Mouse (Mus musculus) ES-Bruce4 (cell line): ENCODE results near the gene Bcl7c. TPM values are rescaled to one million over a fixed set of nuclear protein-coding genes. Genes with fewer than 3 reads are reported as not detected.
A peak's percentile ranks its signal among the peaks of the same experiment; 100 is the strongest.
"Not testable (repeated sequence)": the region's sequence is repeated elsewhere in the genome, so short reads cannot be mapped to it uniquely, and the experiment has no call there.

Source experiments
- H3K27ac ChIP-seq: 2 replicates; pipeline ENCODE4 v1.5.1; 2012; ENCODE audit warnings: low read length, inconsistent platforms; ENCODE audit not compliant: insufficient read depth
- H3K27me3 ChIP-seq: 2 replicates; pipeline ENCODE4 v1.6.1; 2012; ENCODE audit warnings: mild to moderate bottlenecking, low read length, inconsistent platforms; ENCODE audit not compliant: control insufficient read depth, poor library complexity, insufficient read depth, severe bottlenecking
- H3K36me3 ChIP-seq: 2 replicates; pipeline ENCODE4 v1.6.1; 2012; ENCODE audit warnings: inconsistent platforms, mild to moderate bottlenecking, low read length, moderate library complexity; ENCODE audit not compliant: control insufficient read depth, poor library complexity, insufficient read depth, severe bottlenecking
- H3K4me1 ChIP-seq: one replicate; pipeline ENCODE4 v1.8.1; 2011; ENCODE audit warnings: low read length; ENCODE audit not compliant: control insufficient read depth, insufficient read depth
- H3K4me3 ChIP-seq: 2 replicates; pipeline ENCODE4 v1.5.1; 2011; ENCODE audit warnings: low read depth, mild to moderate bottlenecking, low read length
- H3K9ac ChIP-seq: 2 replicates; pipeline ENCODE4 v1.6.1; 2012; ENCODE audit warnings: low read depth, mild to moderate bottlenecking, inconsistent platforms; ENCODE audit not compliant: poor library complexity, severe bottlenecking
- H3K9me3 ChIP-seq: replicated peaks from 2 replicates; pipeline ENCODE4 v1.6.1; 2012; ENCODE audit warnings: mild to moderate bottlenecking, low read length, inconsistent platforms; ENCODE audit not compliant: control insufficient read depth, poor library complexity, insufficient read depth, severe bottlenecking
- CTCF ChIP-seq: IDR thresholded peaks from one replicate; pipeline ENCODE4 v1.8.1; 2011; ENCODE audit warnings: low read depth, low read length
- EP300 ChIP-seq: IDR thresholded peaks from 2 replicates; pipeline ENCODE4 v1.6.1; 2011; ENCODE audit warnings: low read depth, low read length; ENCODE audit not compliant: insufficient read depth
- POLR2A ChIP-seq: IDR thresholded peaks from one replicate; pipeline ENCODE4 v1.8.1; 2011; ENCODE audit warnings: low read length; ENCODE audit not compliant: insufficient read depth
- polyA plus RNA-seq: library from polyadenylated mRNA; stranded (reverse); fragments of >200 nt; gene quantifications from 2 replicates; pipeline ENCODE4 v1.2.4, GENCODE M21; 2011; ENCODE audit warnings: low read depth; ENCODE audit not compliant: missing spikeins, insufficient read depth, insufficient read length

Gene Bcl7c
- polyA plus RNA-seq, 1 experiment = 49.8 TPM

GRCm38 (mm10) chr7:127745251-127745651, 36.5 kb upstream of the Bcl7c start:
- no peaks in the 10 kb centered on the region for H3K27me3 ChIP-seq
- peak overlapping the region; percentile 97 for H3K9ac ChIP-seq
- 0 out of 2 replicates have a peak, but pooled peaks cover 7% of the 10 kb centered on the region for H3K36me3 ChIP-seq
- peak overlapping the region; percentile 86 for H3K4me3 ChIP-seq
- no peaks in the 10 kb centered on the region for H3K9me3 ChIP-seq
- H3K27ac ChIP-seq = peak overlapping the region; percentile 51
- no peaks in the 10 kb centered on the region for H3K4me1 ChIP-seq
- no peak for TF ChIP-seq EP300
- no peak for TF ChIP-seq CTCF
- peak; percentile 40 for TF ChIP-seq POLR2A

DNA sequence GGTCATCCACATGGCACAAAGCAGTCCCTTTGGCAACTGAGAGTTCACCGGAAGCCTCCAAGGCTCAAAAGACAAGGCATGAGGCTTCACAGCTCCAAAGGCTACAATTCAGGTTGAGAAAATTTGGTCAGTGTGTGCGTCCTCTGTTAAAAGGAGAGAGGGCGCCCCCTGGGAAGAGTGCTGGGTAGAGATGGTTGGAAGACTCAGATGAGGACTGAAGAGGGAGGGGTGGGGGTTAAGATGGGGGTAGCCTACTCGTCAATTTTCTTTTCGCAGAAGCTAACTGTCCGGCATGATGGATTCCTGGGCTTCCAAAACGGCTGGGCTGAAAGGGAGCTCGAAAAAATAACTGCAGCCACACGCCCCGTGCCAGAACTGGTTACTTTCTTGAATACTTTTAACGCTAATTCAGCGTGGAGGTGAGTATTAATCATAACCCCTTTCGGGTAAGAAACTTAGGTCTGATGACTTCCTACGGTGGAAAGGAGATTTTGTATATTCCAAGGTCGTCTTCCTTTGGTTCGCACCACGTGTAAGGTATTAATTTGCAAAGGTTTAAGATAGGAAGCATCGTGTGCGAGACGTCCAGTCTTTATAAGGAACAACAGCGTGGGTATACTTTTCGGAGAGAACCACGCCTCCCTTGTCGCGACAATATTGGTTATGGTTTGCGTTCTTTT, 35.8 kb upstream of the Bcl7c start, which contains the start of gene Fbxl19:
Fbxl19 (plus strand) TSS at position 178 of the 680 bp plus-strand sequence.
- Histone ChIP-seq H3K27me3 (no peaks in the 10 kb centered on the region), H3K9me3 (no peaks in the 10 kb centered on the region), H3K27ac (peak within 1 kb of the TSS; percentile 57), H3K4me3 (peak within 1 kb of the TSS; percentile 86), H3K9ac (peak within 1 kb of the TSS; percentile 97), H3K4me1 (no peaks in the 10 kb centered on the region), H3K36me3 (0 out of 2 replicates have a peak, but pooled peaks cover 4% of the 10 kb centered on the region)
- no peak for TF ChIP-seq POLR2A
- TF ChIP-seq CTCF = peak; percentile 50

DNA sequence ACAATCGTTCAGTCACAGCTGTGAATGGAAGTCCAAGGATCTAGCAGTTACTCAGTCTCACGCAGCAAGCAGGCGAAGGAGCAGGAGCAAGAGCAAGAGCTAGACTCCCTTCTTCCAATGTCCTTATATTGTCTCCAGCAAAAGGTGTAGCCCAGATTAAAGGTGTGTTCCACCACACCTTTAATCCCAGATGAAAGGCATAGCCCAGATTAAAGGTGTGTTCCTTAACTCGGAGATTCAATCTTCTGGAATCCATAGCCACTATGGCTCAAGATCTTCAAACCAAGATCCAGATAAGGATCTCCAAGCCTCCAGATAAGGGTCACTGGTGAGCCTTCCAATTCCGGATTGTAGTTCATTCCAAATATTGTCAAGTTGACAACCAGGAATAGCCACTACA, 23.3 kb upstream of the Bcl7c start, which contains the start of gene Ctf2:
Ctf2 (minus strand) TSS at position 101 of the 400 bp plus-strand sequence.
- not testable (repeated sequence) for H3K36me3 ChIP-seq, H3K9ac ChIP-seq, H3K4me1 ChIP-seq, H3K27ac ChIP-seq, H3K4me3 ChIP-seq, H3K9me3 ChIP-seq, H3K27me3 ChIP-seq

DNA sequence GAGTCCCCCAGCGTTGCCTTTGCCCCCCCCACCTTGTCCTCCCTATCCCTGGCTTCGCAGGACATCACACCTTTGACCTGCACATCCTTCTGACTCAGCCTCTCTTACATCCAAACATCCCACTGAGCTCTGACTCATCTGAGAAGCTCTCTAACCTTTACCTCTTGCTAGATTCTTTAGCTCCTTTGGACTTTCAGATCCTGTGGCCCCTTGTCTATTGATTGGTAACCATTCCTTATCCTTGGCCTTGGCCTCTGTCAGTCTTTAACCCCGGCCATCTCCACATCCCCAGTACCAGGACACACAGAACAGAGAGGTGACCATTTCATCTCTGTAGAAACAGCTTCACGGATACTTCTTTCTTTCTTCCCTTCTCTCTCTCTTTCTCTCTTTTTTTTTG, 21.4 kb upstream of the Bcl7c start:
- no peak overlapping the region for H3K9ac ChIP-seq
- H3K36me3 ChIP-seq = no peaks in the 10 kb centered on the region
- no peak overlapping the region for H3K4me3 ChIP-seq
- no peaks in the 10 kb centered on the region for H3K4me1 ChIP-seq
- no peaks in the 10 kb centered on the region for H3K9me3 ChIP-seq
- no peak overlapping the region for H3K27ac ChIP-seq
- H3K27me3 ChIP-seq = no peaks in the 10 kb centered on the region
- TF ChIP-seq EP300 (no peak), CTCF (no peak), POLR2A (no peak)

DNA sequence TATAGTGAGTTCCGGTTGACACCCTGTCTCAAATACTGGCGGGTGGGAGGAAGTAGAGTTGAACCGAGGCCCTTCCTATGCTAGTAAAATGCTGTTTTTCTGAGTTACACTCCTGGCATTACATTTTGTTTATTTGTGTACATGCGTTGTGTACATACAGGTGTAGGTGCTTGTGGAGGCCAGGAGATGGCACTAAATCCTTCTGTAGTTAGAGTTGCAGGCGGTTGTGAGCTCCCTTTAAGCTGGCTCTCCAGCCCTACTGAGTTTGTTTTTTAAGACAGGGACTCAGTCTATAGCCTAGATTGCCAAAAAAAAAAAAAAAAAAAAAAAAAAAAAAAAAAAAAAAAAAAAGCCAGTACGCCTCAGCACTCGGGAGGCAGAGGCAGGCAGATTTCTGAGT, 19.2 kb upstream of the Bcl7c start:
- Histone ChIP-seq H3K27ac (no peak overlapping the region), H3K36me3 (no peaks in the 10 kb centered on the region), H3K4me3 (no peak overlapping the region), H3K4me1 (no peaks in the 10 kb centered on the region), H3K9me3 (no peaks in the 10 kb centered on the region), H3K9ac (no peak overlapping the region), H3K27me3 (no peaks in the 10 kb centered on the region)
- peak; percentile 24 for TF ChIP-seq CTCF
- no peak for TF ChIP-seq EP300

DNA sequence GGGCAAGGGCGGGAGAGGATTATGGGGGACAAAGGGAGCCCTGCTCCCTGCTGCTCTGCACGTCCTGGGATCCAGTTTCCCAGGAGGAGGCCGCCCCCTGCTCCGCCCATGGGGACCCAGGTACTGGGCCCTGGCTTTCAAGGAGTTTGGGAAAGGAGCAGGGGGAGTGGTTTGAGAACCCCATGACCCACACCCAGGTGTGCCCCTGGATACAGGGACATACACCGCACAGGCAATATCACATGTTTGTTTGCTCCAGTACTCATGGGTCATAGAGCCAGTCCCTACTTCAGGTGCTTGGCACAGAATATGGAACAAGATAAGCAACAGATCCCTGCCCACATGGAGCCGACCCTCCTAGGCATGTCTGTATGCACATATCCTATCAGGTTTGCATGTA, 17.2 kb upstream of the Bcl7c start:
- no peak overlapping the region for H3K9ac ChIP-seq

More for the DNA sequence above, 17.2 kb upstream of the Bcl7c start:
- no peaks in the 10 kb centered on the region for H3K4me1 ChIP-seq
- H3K27ac ChIP-seq = no peak overlapping the region
- H3K9me3 ChIP-seq = no peaks in the 10 kb centered on the region
- H3K4me3 ChIP-seq = no peak overlapping the region
- no peaks in the 10 kb centered on the region for H3K27me3 ChIP-seq
- H3K36me3 ChIP-seq = no peaks in the 10 kb centered on the region
- TF ChIP-seq CTCF (no peak), EP300 (no peak), POLR2A (no peak)
